Mouse (Mus musculus): Measurements from ENCODE around the gene Usp36. TPM values are rescaled to one million over a fixed set of nuclear protein-coding genes. Genes with fewer than 3 reads are reported as not detected.

Usp36 gene
- polyA plus RNA-seq, 1 experiment from 2014 or later, result 20.8 TPM

Other genes starting within 250 kb of the Usp36 start
- 0.09 and 0.11 TPM in 2 replicates for gene Dnah17, start 159.6 kb downstream of the Usp36 start, polyA plus RNA-seq (2014; fragmentation: Nextera tagmentation; extraction: Ambion mirVana)
- 6.1 and 6.7 TPM in 2 replicates for gene Cyth1, start 41.7 kb downstream of the Usp36 start, polyA plus RNA-seq (2014; fragmentation: Nextera tagmentation; extraction: Ambion mirVana)
- 0.14 TPM in 1 of 2 replicates, not detected in the other for gene Cep295nl, start 52.3 kb upstream of the Usp36 start, polyA plus RNA-seq (2014; fragmentation: Nextera tagmentation; extraction: Ambion mirVana)
- gene Timp2, start 65.5 kb upstream of the Usp36 start, polyA plus RNA-seq (2014; fragmentation: Nextera tagmentation; extraction: Ambion mirVana), result 17.8 and 18.1 TPM in 2 replicates
- gene Lgals3bp, start 111.8 kb upstream of the Usp36 start, polyA plus RNA-seq (2014; fragmentation: Nextera tagmentation; extraction: Ambion mirVana), result 23.3 and 27.8 TPM in 2 replicates
- 21.1 and 21.6 TPM in 2 replicates for gene Cant1, start 128.8 kb upstream of the Usp36 start, polyA plus RNA-seq (2014; fragmentation: Nextera tagmentation; extraction: Ambion mirVana)
- 4.6 and 5.0 TPM in 2 replicates for gene C1qtnf1, start 138.0 kb upstream of the Usp36 start, polyA plus RNA-seq (2014; fragmentation: Nextera tagmentation; extraction: Ambion mirVana)
- 13.4 and 14.3 TPM in 2 replicates for gene Engase, start 186.6 kb upstream of the Usp36 start, polyA plus RNA-seq (2014; fragmentation: Nextera tagmentation; extraction: Ambion mirVana)

Measured in liver, embryonic 11.5 days (tissue).